Mouse (Mus musculus): Measurements from ENCODE around the gene Tas2r144.
A peak's percentile ranks its signal among the peaks of the same experiment; 100 is the strongest.

- TF ChIP-seq CTCF (IDR thresholded peaks at IDR 0.05; ENCODE audit: borderline replicate concordance, extremely low read depth, insufficient read depth, insufficient read length) (peak; percentile 75; the same call in 1 of the 2 replicates), POLR2A (IDR thresholded peaks at IDR 0.05; ENCODE audit: borderline replicate concordance, extremely low read depth, insufficient read depth, insufficient read length, poor library complexity, severe bottlenecking) (no peak)
Observed at GRCm38 (mm10) chr6:42227240-42228101, 12.3 kb downstream of the Tas2r144 start.

Data from brain, embryonic 14.5 days (tissue).